Mouse (Mus musculus): ENCODE data around the gene Map3k5.

DNA sequence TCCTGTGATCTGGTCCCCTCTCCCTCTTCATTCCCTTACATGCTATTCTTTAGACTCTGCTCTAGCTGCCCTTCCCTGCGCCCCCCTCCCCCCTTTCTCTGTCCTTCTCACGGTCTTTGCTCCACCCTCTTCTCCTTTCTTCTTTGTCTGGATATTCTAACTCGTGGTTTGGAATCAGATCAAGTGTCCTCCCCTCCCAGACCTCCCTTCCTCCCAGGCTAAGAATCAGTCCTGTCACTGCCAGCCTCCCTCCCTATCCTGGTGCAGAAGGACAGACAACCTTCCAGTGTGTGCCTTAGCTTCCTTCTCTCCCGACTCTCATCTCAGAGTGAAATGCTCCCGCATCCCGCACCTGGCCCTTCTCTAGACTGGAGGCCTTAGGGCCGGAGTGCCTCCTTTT, 241.8 kb downstream of the Map3k5 start:
- no peak for TF ChIP-seq POLR2A (IDR thresholded peaks at IDR 0.05; ENCODE audit: borderline replicate concordance, insufficient read depth, low read length)
- TF ChIP-seq CTCF (IDR thresholded peaks at IDR 0.05; ENCODE audit: borderline replicate concordance, insufficient read depth, low read depth, low read length) = no peak

All from cerebellum, adult 2 months (tissue).